Mouse (Mus musculus): Measurements from ENCODE around the gene Mnat1.

Gene Mnat1

GRCm38 (mm10) chr12:73308711-73309110 is 185.2 kb downstream of the Mnat1 start:
- no peak for DNase-seq (ENCODE audit: low read depth, low spot score)

- no peak for DNase-seq (ENCODE audit: low read depth, low spot score)
Observed at GRCm38 (mm10) chr12:73317706-73318686, 194.5 kb downstream of the Mnat1 start.

All from R1 (cell line).